19 mouse cellular contexts compared by ENCODE assay signal in genomic region chr9:108275331-108275659, GRCm38 (mm10). TPM values are rescaled to one million over a fixed set of nuclear protein-coding genes. Genes with fewer than 3 reads are reported as not detected.
DNase-seq lines count a peak whose midpoint lies in the region; ATAC-seq and TF ChIP-seq lines count a peak whose summit lies in the region.
"Had no signal": no experiment of that assay in that cellular context is flagged by ENCODE, and none has a peak within 500 bp of the region (broad histone marks: within the 10 kb centered on the region; RNA-seq: fewer than 3 reads in every experiment).

No protein-coding gene starts in this region.

- no peak overlapping the region for H3K4me2 ChIP-seq in kidney, postnatal 0 days (ENCODE audit: low read length)
- no peak overlapping the region for H3K4me2 ChIP-seq in kidney, embryonic 16.5 days (replicated peaks; ENCODE audit: low read depth, low read length)
- H3K4me2 ChIP-seq in myocyte (ENCODE audit: low read depth) = peak overlapping the region; percentile 72
- H3K4me2 ChIP-seq: embryonic facial prominence, embryonic 12.5 days; kidney, embryonic 15.5 days; liver, embryonic 15.5 days; midbrain, embryonic 11.5 days had no signal

- 42% methylated on average over 6 of the region's 6 CpGs for WGBS in kidney, postnatal 0 days
- WGBS in kidney, embryonic 16.5 days = 46% methylated on average over 6 of the region's 6 CpGs
- 25% methylated on average over 6 of the region's 6 CpGs for WGBS in lung, adult 2 months

- no peak overlapping the region for H3ac ChIP-seq in myocyte (ENCODE audit: control insufficient read depth, insufficient read length)

- H3K27me3 ChIP-seq in kidney, postnatal 0 days (ENCODE audit: insufficient read depth, low read length) = no peaks in the 10 kb centered on the region
- no peaks in the 10 kb centered on the region for H3K27me3 ChIP-seq in kidney, embryonic 16.5 days (ENCODE audit: insufficient read depth, low read length)
- H3K27me3 ChIP-seq in myocyte (ENCODE audit: control insufficient read depth, insufficient read depth, insufficient read length) = no peaks in the 10 kb centered on the region
- H3K27me3 ChIP-seq: embryonic facial prominence, embryonic 12.5 days; kidney, embryonic 15.5 days had no signal

- no peaks in the 10 kb centered on the region for H3K79me2 ChIP-seq in myocyte (ENCODE audit: control insufficient read depth, insufficient read depth)

- intact Hi-C loops in gastrocnemius, adult 2 months (cut with DNase I) = no loop called here

- no peak for DNase-seq in gastrocnemius, adult 2 months
- no peak for DNase-seq in gastrocnemius, postnatal 25 days
- no peak for DNase-seq in kidney, postnatal 0 days (ENCODE audit: low spot score)
- peak; percentile 75 for DNase-seq in lung, adult 2 months
- DNase-seq in urinary bladder, postnatal 14 days (ENCODE audit: low spot score) = no peak
- DNase-seq in layer of hippocampus, postnatal 10 days (ENCODE audit: low spot score in 2 of 2) = no peak
- DNase-seq: cerebellum, adult 2 months; gastrocnemius, postnatal 10 days; spleen, adult 18-20 months; thymus, postnatal 36 days had no signal

- TF ChIP-seq CTCF in gastrocnemius, adult 2 months (IDR thresholded peaks at IDR 0.05) = no peak
- no peak for TF ChIP-seq CTCF in kidney, postnatal 0 days (IDR thresholded peaks at IDR 0.05; ENCODE audit: low read depth)
- TF ChIP-seq CTCF in lung, adult 2 months (IDR thresholded peaks at IDR 0.05; ENCODE audit: insufficient read depth, low read length) = no peak

- no peak for ATAC-seq in kidney, postnatal 0 days (replicated peaks; ENCODE audit: low FRiP score, low read depth)
- no peak for ATAC-seq in kidney, embryonic 16.5 days (ENCODE audit: low FRiP score, low TSS enrichment)

- no peak overlapping the region for H3K4me3 ChIP-seq in gastrocnemius, adult 2 months
- H3K4me3 ChIP-seq in kidney, postnatal 0 days (replicated peaks; ENCODE audit: low read depth, low read length) = no peak overlapping the region
- H3K4me3 ChIP-seq in kidney, embryonic 16.5 days (ENCODE audit: low read length) = no peak overlapping the region
- no peak overlapping the region for H3K4me3 ChIP-seq in lung, adult 2 months (replicated peaks; ENCODE audit: extremely low read depth, low read depth, low read length)
- H3K4me3 ChIP-seq in myocyte = peak overlapping the region; percentile 9
- H3K4me3 ChIP-seq: embryonic facial prominence, embryonic 12.5 days; hindbrain, embryonic 10.5 days; kidney, embryonic 15.5 days; limb, embryonic 10.5 days; liver, embryonic 15.5 days had no signal

- H3K4me1 ChIP-seq in kidney, postnatal 0 days (replicated peaks; ENCODE audit: insufficient read depth, low read length) = peaks cover 12% of the 10 kb centered on the region
- H3K4me1 ChIP-seq in kidney, embryonic 16.5 days (ENCODE audit: insufficient read depth, low read length) = peaks cover 26% of the 10 kb centered on the region
- peaks cover 12% of the 10 kb centered on the region for H3K4me1 ChIP-seq in lung, adult 2 months (ENCODE audit: control insufficient read depth, insufficient read depth, low read length)

- H3K36me3 ChIP-seq in kidney, postnatal 0 days (ENCODE audit: insufficient read depth, low read length) = no peaks in the 10 kb centered on the region
- no peaks in the 10 kb centered on the region for H3K36me3 ChIP-seq in kidney, embryonic 16.5 days (ENCODE audit: insufficient read depth, low read length)
- no peaks in the 10 kb centered on the region for H3K36me3 ChIP-seq in myocyte (ENCODE audit: control insufficient read depth, insufficient read depth)
- H3K36me3 ChIP-seq: embryonic facial prominence, embryonic 12.5 days; hindbrain, embryonic 10.5 days; kidney, embryonic 15.5 days; limb, embryonic 10.5 days; liver, embryonic 15.5 days had no signal

- H3K9ac ChIP-seq in kidney, postnatal 0 days (ENCODE audit: low read depth, low read length) = 0 out of 2 replicates have a peak overlapping the region, but pooled peaks have one; percentile 13
- H3K9ac ChIP-seq in kidney, embryonic 16.5 days (replicated peaks; ENCODE audit: low read length) = no peak overlapping the region
- H3K9ac ChIP-seq: embryonic facial prominence, embryonic 12.5 days; kidney, embryonic 15.5 days; liver, embryonic 15.5 days had no signal

- peak overlapping the region; percentile 69 for H3K27ac ChIP-seq in gastrocnemius, adult 2 months
- H3K27ac ChIP-seq in kidney, postnatal 0 days = peak overlapping the region; percentile 70; the same call in 1 of the 2 replicates
- no peak overlapping the region for H3K27ac ChIP-seq in kidney, embryonic 16.5 days (ENCODE audit: low read length)
- H3K27ac ChIP-seq: embryonic facial prominence, embryonic 12.5 days; hindbrain, embryonic 10.5 days; limb, embryonic 10.5 days; liver, embryonic 15.5 days had no signal

- no peaks in the 10 kb centered on the region for H3K9me3 ChIP-seq in kidney, postnatal 0 days (replicated peaks; ENCODE audit: low read length)
- no peaks in the 10 kb centered on the region for H3K9me3 ChIP-seq in kidney, embryonic 16.5 days (ENCODE audit: low read length)
- H3K9me3 ChIP-seq: embryonic facial prominence, embryonic 12.5 days; hindbrain, embryonic 10.5 days; kidney, embryonic 15.5 days; limb, embryonic 10.5 days; liver, embryonic 15.5 days had no signal

- TF ChIP-seq POLR2A in lung, adult 2 months (IDR thresholded peaks at IDR 0.05; ENCODE audit: borderline replicate concordance, extremely low read depth, low read depth, low read length) = no peak
- no peak for TF ChIP-seq POLR2A in myocyte (IDR thresholded peaks at IDR 0.05; ENCODE audit: insufficient read length, low read depth)

TF ChIP-seq in myocyte, 11 proteins besides CTCF, POLR2A, EP300 and RAD21:
- TF ChIP-seq MYOD1 (IDR thresholded peaks at IDR 0.05; ENCODE audit: control insufficient read depth in 1 of 3, insufficient read length in 2 of 3, low read depth in 2 of 3) (peak in 2 of 3 experiments; percentile 68 to 81), TCF12 (IDR thresholded peaks at IDR 0.05; ENCODE audit: insufficient read depth, poor library complexity, severe bottlenecking) (peak; percentile 66), MAX (IDR thresholded peaks at IDR 0.05; ENCODE audit: low read depth) (no peak), TCF3 (IDR thresholded peaks at IDR 0.05; ENCODE audit: insufficient read length, low read depth) (peak; percentile 40), CEBPB (IDR thresholded peaks at IDR 0.05; ENCODE audit: insufficient read depth, poor library complexity, severe bottlenecking) (no peak), E2F4 (IDR thresholded peaks at IDR 0.05; ENCODE audit: insufficient read depth) (no peak), SRF (IDR thresholded peaks at IDR 0.05; ENCODE audit: control insufficient read depth, insufficient read length, low read depth) (no peak), USF1 (IDR thresholded peaks at IDR 0.05; ENCODE audit: low read depth) (peak; percentile 67), POLR2AphosphoS2 (IDR thresholded peaks at IDR 0.05; ENCODE audit: insufficient read length, low read depth) (no peak), MYOG (IDR thresholded peaks at IDR 0.05; ENCODE audit: control insufficient read depth in 1 of 3, insufficient read depth in 1 of 3, insufficient read length in 2 of 3, low read depth in 2 of 3) (peak in 2 of 3 experiments; percentile 29 to 89), REST (IDR thresholded peaks at IDR 0.05; ENCODE audit: insufficient read depth, insufficient read length) (no peak)

RNA-seq across cellular contexts. Expression of gene Dag1, which starts 11.5 kb away (rescaled TPM):
- 100 to 1,000 TPM; 170 to 229 TPM for total RNA-seq in gastrocnemius, adult 2 months (2021)
- total RNA-seq in gastrocnemius, postnatal 25 days (2021) = 100 to 1,000 TPM; 169 to 183 TPM
- polyA plus RNA-seq in kidney, postnatal 0 days (2015; fragmentation: Nextera tagmentation; extraction: Ambion mirVana) = 165 and 170 TPM in 2 replicates
- 163 and 182 TPM in 2 replicates for polyA plus RNA-seq in kidney, embryonic 16.5 days (2015; fragmentation: Nextera tagmentation; extraction: Ambion mirVana)
- polyA plus RNA-seq in lung, adult 2 months (2012; rRNA removed) = 125 and 170 TPM in 2 replicates
- polyA plus RNA-seq in myocyte (2012; fragmentation: generic; extraction: Trizol) = 195 TPM
- 100 to 1,000 TPM; 132 to 136 TPM for total RNA-seq in layer of hippocampus, postnatal 10 days (2021)

RNA-seq across cellular contexts. Expression of gene Nicn1, which starts 14.9 kb away (rescaled TPM):
- 10 to 100 TPM in 1 of 2 experiments, 1 to 10 TPM in 1; 9.3 to 11.9 TPM for total RNA-seq in gastrocnemius, adult 2 months (2021)
- total RNA-seq in gastrocnemius, postnatal 25 days (2021) = 10 to 100 TPM in 1 of 2 experiments, 1 to 10 TPM in 1; 8.2 to 12.1 TPM
- polyA plus RNA-seq in kidney, postnatal 0 days (2015; fragmentation: Nextera tagmentation; extraction: Ambion mirVana) = 30.1 and 34.5 TPM in 2 replicates
- polyA plus RNA-seq in kidney, embryonic 16.5 days (2015; fragmentation: Nextera tagmentation; extraction: Ambion mirVana) = 37.2 and 45.5 TPM in 2 replicates
- polyA plus RNA-seq in lung, adult 2 months (2012; rRNA removed) = 15.1 and 21.4 TPM in 2 replicates
- polyA plus RNA-seq in myocyte (2012; fragmentation: generic; extraction: Trizol) = 37.9 TPM
- total RNA-seq in layer of hippocampus, postnatal 10 days (2021) = 10 to 100 TPM; 86.6 to 92.6 TPM

RNA-seq across cellular contexts. Expression of gene Amt, which starts 21.4 kb away (rescaled TPM):
- total RNA-seq in gastrocnemius, adult 2 months (2021) = 1 to 10 TPM; 1.0 to 1.4 TPM
- 1 to 10 TPM; 1.6 to 1.8 TPM for total RNA-seq in gastrocnemius, postnatal 25 days (2021)
- 50.5 and 51.2 TPM in 2 replicates for polyA plus RNA-seq in kidney, postnatal 0 days (2015; fragmentation: Nextera tagmentation; extraction: Ambion mirVana)
- polyA plus RNA-seq in kidney, embryonic 16.5 days (2015; fragmentation: Nextera tagmentation; extraction: Ambion mirVana) = 40.8 and 43.7 TPM in 2 replicates
- 7.0 and 13.3 TPM in 2 replicates for polyA plus RNA-seq in lung, adult 2 months (2012; rRNA removed)
- 2.1 TPM for polyA plus RNA-seq in myocyte (2012; fragmentation: generic; extraction: Trizol)
- 10 to 100 TPM; 24.6 to 26.5 TPM for total RNA-seq in layer of hippocampus, postnatal 10 days (2021)
- total RNA-seq: common myeloid progenitor, adult 5-6 weeks had no signal

RNA-seq across cellular contexts. Expression of gene Rhoa, which starts 30.6 kb away (rescaled TPM):
- 100 to 1,000 TPM in 1 of 2 experiments, 10 to 100 TPM in 1; 95.0 to 122 TPM for total RNA-seq in gastrocnemius, adult 2 months (2021)
- total RNA-seq in gastrocnemius, postnatal 25 days (2021) = 100 to 1,000 TPM; 104 to 120 TPM
- 448 and 489 TPM in 2 replicates for polyA plus RNA-seq in kidney, postnatal 0 days (2015; fragmentation: Nextera tagmentation; extraction: Ambion mirVana)
- polyA plus RNA-seq in kidney, embryonic 16.5 days (2015; fragmentation: Nextera tagmentation; extraction: Ambion mirVana) = 495 and 508 TPM in 2 replicates
- polyA plus RNA-seq in lung, adult 2 months (2012; rRNA removed) = 167 and 313 TPM in 2 replicates
- 306 TPM for polyA plus RNA-seq in myocyte (2012; fragmentation: generic; extraction: Trizol)
- 100 to 1,000 TPM; 212 to 222 TPM for total RNA-seq in layer of hippocampus, postnatal 10 days (2021)

RNA-seq across cellular contexts. Expression of gene Tcta, which starts 30.7 kb away (rescaled TPM):
- total RNA-seq in gastrocnemius, adult 2 months (2021) = 10 to 100 TPM; 27.0 to 35.1 TPM
- 10 to 100 TPM; 25.0 to 30.8 TPM for total RNA-seq in gastrocnemius, postnatal 25 days (2021)
- 47.5 and 49.0 TPM in 2 replicates for polyA plus RNA-seq in kidney, postnatal 0 days (2015; fragmentation: Nextera tagmentation; extraction: Ambion mirVana)
- 34.9 and 38.9 TPM in 2 replicates for polyA plus RNA-seq in kidney, embryonic 16.5 days (2015; fragmentation: Nextera tagmentation; extraction: Ambion mirVana)
- polyA plus RNA-seq in lung, adult 2 months (2012; rRNA removed) = 64.1 and 75.8 TPM in 2 replicates
- 29.8 TPM for polyA plus RNA-seq in myocyte (2012; fragmentation: generic; extraction: Trizol)
- 10 to 100 TPM; 44.8 to 46.9 TPM for total RNA-seq in layer of hippocampus, postnatal 10 days (2021)
